Mouse (Mus musculus) layer of hippocampus, postnatal 14 days (tissue): ENCODE data around the gene Rreb1. TPM values are rescaled to one million over a fixed set of nuclear protein-coding genes. Genes with fewer than 3 reads are reported as not detected.

Experiments used
- DNase-seq, 2 experiments: peaks; one replicate each; pipeline ENCODE4 v3.0.0; 2021 to 2022; ENCODE audit warnings: low spot score in 2 of 2, mixed read lengths in 1 of 2
- total RNA-seq, 2 experiments: library from RNA; stranded (reverse); gene quantifications; 2 replicates each; pipeline ENCODE4 v1.2.3; 2021

Rreb1 gene
- total RNA-seq, 2 experiments from 2014 or later, result 35.2 to 35.7 TPM

GRCm38 (mm10) chr13:37848438-37848837, 70.2 kb downstream of the Rreb1 start:
- no peak for DNase-seq

- DNase-seq, result no peak
Observed at GRCm38 (mm10) chr13:37851617-37852016, 73.4 kb downstream of the Rreb1 start.

- no peak for DNase-seq
Observed at GRCm38 (mm10) chr13:37852850-37853249, 74.7 kb downstream of the Rreb1 start.

- DNase-seq, result no peak
Observed at GRCm38 (mm10) chr13:37853441-37853840, 75.2 kb downstream of the Rreb1 start.

- DNase-seq, result no peak
Observed at GRCm38 (mm10) chr13:37854031-37854431, 75.8 kb downstream of the Rreb1 start.

GRCm38 (mm10) chr13:37854455-37855220, 76.4 kb downstream of the Rreb1 start:
- DNase-seq, result no peak

GRCm38 (mm10) chr13:37855221-37855757, 77.1 kb downstream of the Rreb1 start:
- no peak for DNase-seq

- no peak for DNase-seq
Observed at GRCm38 (mm10) chr13:37855765-37856164, 77.6 kb downstream of the Rreb1 start.

GRCm38 (mm10) chr13:37856537-37856936, 78.3 kb downstream of the Rreb1 start:
- no peak for DNase-seq

- peak; percentile 87 to 88 for DNase-seq
Observed at GRCm38 (mm10) chr13:37857284-37858065, 79.3 kb downstream of the Rreb1 start.

- no peak for DNase-seq
Observed at GRCm38 (mm10) chr13:37858066-37858501, 79.9 kb downstream of the Rreb1 start.

- no peak for DNase-seq
Observed at GRCm38 (mm10) chr13:37858508-37858907, 80.3 kb downstream of the Rreb1 start.

- DNase-seq, result no peak
Observed at GRCm38 (mm10) chr13:37859782-37860181, 81.6 kb downstream of the Rreb1 start.

GRCm38 (mm10) chr13:37860204-37860603, 82.0 kb downstream of the Rreb1 start:
- DNase-seq, result no peak

- DNase-seq, result no peak
Observed at GRCm38 (mm10) chr13:37860789-37861188, 82.6 kb downstream of the Rreb1 start.

GRCm38 (mm10) chr13:37862492-37862891, 84.3 kb downstream of the Rreb1 start:
- DNase-seq, result peak in 1 of 2 experiments; percentile 25

GRCm38 (mm10) chr13:37863643-37864042, 85.4 kb downstream of the Rreb1 start:
- no peak for DNase-seq

- DNase-seq, result no peak
Observed at GRCm38 (mm10) chr13:37864697-37865096, 86.5 kb downstream of the Rreb1 start.

- no peak for DNase-seq
Observed at GRCm38 (mm10) chr13:37866296-37866695, 88.1 kb downstream of the Rreb1 start.

- no peak for DNase-seq
Observed at GRCm38 (mm10) chr13:37866846-37867245, 88.6 kb downstream of the Rreb1 start.

GRCm38 (mm10) chr13:37870118-37870908, 92.1 kb downstream of the Rreb1 start:
- no peak for DNase-seq
